Mouse (Mus musculus) myocyte (in vitro differentiated cells): ENCODE measurements around the gene Opa3. TPM values are rescaled to one million over a fixed set of nuclear protein-coding genes. Genes with fewer than 3 reads are reported as not detected.

Source experiments
- H3K27me3 ChIP-seq: one replicate; pipeline ENCODE4 v1.6.1; 2011; ENCODE audit not compliant: control insufficient read depth, insufficient read depth, insufficient read length
- H3K36me3 ChIP-seq: one replicate; pipeline ENCODE4 v1.6.1; 2011; ENCODE audit not compliant: control insufficient read depth, insufficient read depth
- H3K4me2 ChIP-seq: one replicate; pipeline ENCODE4 v1.6.1; 2011; ENCODE audit warnings: low read depth, control low read depth
- H3K4me3 ChIP-seq: one replicate; pipeline ENCODE4 v1.5.1; 2011; ENCODE audit warnings: mild to moderate bottlenecking, control low read depth, moderate library complexity
- H3K79me2 ChIP-seq: one replicate; pipeline ENCODE4 v1.6.1; 2011; ENCODE audit not compliant: control insufficient read depth, insufficient read depth
- H3ac ChIP-seq: one replicate; pipeline ENCODE4 v1.6.1; 2011; ENCODE audit not compliant: control insufficient read depth, insufficient read length
- CEBPB ChIP-seq: IDR thresholded peaks from 2 replicates; pipeline ENCODE4 v1.6.1; 2011; ENCODE audit warnings: mild to moderate bottlenecking, moderate library complexity; ENCODE audit not compliant: poor library complexity, insufficient read depth, severe bottlenecking
- E2F4 ChIP-seq: IDR thresholded peaks from one replicate; pipeline ENCODE4 v1.6.1; 2011; ENCODE audit warnings: mild to moderate bottlenecking, control low read depth, moderate library complexity; ENCODE audit not compliant: insufficient read depth
- MAX ChIP-seq: IDR thresholded peaks from one replicate; pipeline ENCODE4 v1.6.1; 2011; ENCODE audit warnings: low read depth, mild to moderate bottlenecking, control low read depth
- MYOD1 ChIP-seq, 3 experiments: IDR thresholded peaks; one replicate each; pipeline ENCODE4 v1.6.1; 2011; ENCODE audit warnings: control low read depth in 2 of 3, low read depth in 2 of 3, mild to moderate bottlenecking in 2 of 3, moderate library complexity in 1 of 3; ENCODE audit not compliant: insufficient read length in 2 of 3, control insufficient read depth in 1 of 3
- MYOG ChIP-seq, 3 experiments: IDR thresholded peaks; one replicate each; pipeline ENCODE4 v1.6.1; 2011; ENCODE audit warnings: control low read depth in 2 of 3, low read depth in 2 of 3, mild to moderate bottlenecking in 2 of 3; ENCODE audit not compliant: insufficient read length in 2 of 3, control insufficient read depth in 1 of 3, insufficient read depth in 1 of 3
- POLR2A ChIP-seq: IDR thresholded peaks from one replicate; pipeline ENCODE4 v1.6.1; 2011; ENCODE audit warnings: low read depth, mild to moderate bottlenecking, control low read depth, moderate library complexity; ENCODE audit not compliant: insufficient read length
- POLR2AphosphoS2 ChIP-seq: IDR thresholded peaks from one replicate; pipeline ENCODE4 v1.6.1; 2011; ENCODE audit warnings: low read depth, control low read depth; ENCODE audit not compliant: insufficient read length
- REST ChIP-seq: IDR thresholded peaks from one replicate; pipeline ENCODE4 v1.6.1; 2011; ENCODE audit warnings: mild to moderate bottlenecking, control low read depth, moderate library complexity; ENCODE audit not compliant: insufficient read depth, insufficient read length
- SRF ChIP-seq: IDR thresholded peaks from one replicate; pipeline ENCODE4 v1.6.1; 2011; ENCODE audit warnings: low read depth; ENCODE audit not compliant: control insufficient read depth, insufficient read length
- TCF12 ChIP-seq: IDR thresholded peaks from one replicate; pipeline ENCODE4 v1.6.1; 2011; ENCODE audit warnings: mild to moderate bottlenecking, control low read depth; ENCODE audit not compliant: poor library complexity, insufficient read depth, severe bottlenecking
- TCF3 ChIP-seq: IDR thresholded peaks from one replicate; pipeline ENCODE4 v1.6.1; 2011; ENCODE audit warnings: low read depth, control low read depth; ENCODE audit not compliant: insufficient read length
- USF1 ChIP-seq: IDR thresholded peaks from one replicate; pipeline ENCODE4 v1.6.1; 2011; ENCODE audit warnings: low read depth, mild to moderate bottlenecking, control low read depth, moderate library complexity
- polyA plus RNA-seq: library from polyadenylated mRNA; unstranded; fragments of >200 nt; fragmentation: generic; extraction: Trizol; gene quantifications from one replicate; pipeline ENCODE4 v1.2.1, GENCODE M21; 2012; ENCODE audit warnings: missing spikeins

Opa3 gene
- polyA plus RNA-seq, 1 experiment, result 29.8 TPM

DNA sequence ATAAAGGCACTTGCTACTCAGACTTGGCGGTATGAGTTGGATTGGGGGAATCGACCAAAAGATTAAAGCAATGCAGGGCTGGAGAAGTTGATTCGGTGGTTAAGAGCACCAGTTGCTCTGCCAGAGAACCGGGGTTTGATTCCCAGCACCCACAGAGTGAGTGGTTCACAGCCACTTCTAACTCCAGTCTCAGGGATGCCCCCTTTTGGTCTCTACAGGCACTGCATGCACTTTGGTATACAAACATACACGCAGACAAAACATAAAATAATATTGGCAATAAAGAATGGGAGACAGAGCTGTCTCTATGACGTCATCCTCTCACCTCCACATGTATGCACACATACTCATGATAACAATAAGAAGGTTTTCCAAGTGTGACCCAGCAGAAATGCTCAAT lies 68.9 kb downstream of the Opa3 start:
- Histone ChIP-seq H3K79me2 (no peaks in the 10 kb centered on the region), H3K4me3 (no peak overlapping the region), H3K27me3 (no peaks in the 10 kb centered on the region), H3K4me2 (no peak overlapping the region), H3ac (no peak overlapping the region), H3K36me3 (peaks cover 4% of the 10 kb centered on the region)
- no peak for TF ChIP-seq POLR2A
- TF ChIP-seq USF1, result no peak
- no peak for TF ChIP-seq MYOG (IDR thresholded peaks at IDR 0.05; ENCODE audit: control insufficient read depth in 1 of 3, insufficient read depth in 1 of 3, insufficient read length in 2 of 3, low read depth in 2 of 3)

DNA sequence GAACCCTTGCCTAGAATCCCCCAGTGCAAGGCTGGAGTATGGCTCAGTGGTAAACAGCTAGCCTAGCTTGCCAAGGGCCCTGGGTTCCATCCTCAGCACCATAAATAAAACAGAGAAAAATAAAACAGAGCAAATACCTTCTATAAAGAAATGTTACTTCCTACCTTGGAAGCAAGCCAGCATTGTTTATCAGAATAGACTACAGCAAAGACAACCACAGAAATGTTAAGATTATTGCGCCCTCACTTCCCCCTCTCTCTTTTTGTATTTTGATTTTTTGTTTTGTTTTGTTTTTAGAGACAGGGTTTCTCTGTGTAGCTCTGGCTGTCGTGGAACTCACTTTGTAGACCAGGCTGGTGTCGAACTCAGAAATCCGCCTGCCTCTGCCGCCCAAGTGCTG lies 69.7 kb downstream of the Opa3 start:
- H3K4me3 ChIP-seq, result no peak overlapping the region
- H3K36me3 ChIP-seq, result peaks cover 4% of the 10 kb centered on the region
- no peak overlapping the region for H3ac ChIP-seq
- H3K4me2 ChIP-seq, result no peak overlapping the region
- H3K79me2 ChIP-seq, result no peaks in the 10 kb centered on the region
- no peaks in the 10 kb centered on the region for H3K27me3 ChIP-seq
- TF ChIP-seq MAX, result no peak
- TF ChIP-seq CEBPB, result no peak
- TF ChIP-seq POLR2AphosphoS2, result no peak
- no peak for TF ChIP-seq SRF
- TF ChIP-seq REST, result no peak
- no peak for TF ChIP-seq TCF12
- TF ChIP-seq POLR2A, result no peak
- no peak for TF ChIP-seq TCF3
- TF ChIP-seq E2F4, result no peak
- no peak for TF ChIP-seq USF1
- no peak for TF ChIP-seq MYOG (IDR thresholded peaks at IDR 0.05; ENCODE audit: control insufficient read depth in 1 of 3, insufficient read depth in 1 of 3, insufficient read length in 2 of 3, low read depth in 2 of 3)
- no peak for TF ChIP-seq MYOD1 (IDR thresholded peaks at IDR 0.05; ENCODE audit: control insufficient read depth in 1 of 3, insufficient read length in 2 of 3, low read depth in 2 of 3)

DNA sequence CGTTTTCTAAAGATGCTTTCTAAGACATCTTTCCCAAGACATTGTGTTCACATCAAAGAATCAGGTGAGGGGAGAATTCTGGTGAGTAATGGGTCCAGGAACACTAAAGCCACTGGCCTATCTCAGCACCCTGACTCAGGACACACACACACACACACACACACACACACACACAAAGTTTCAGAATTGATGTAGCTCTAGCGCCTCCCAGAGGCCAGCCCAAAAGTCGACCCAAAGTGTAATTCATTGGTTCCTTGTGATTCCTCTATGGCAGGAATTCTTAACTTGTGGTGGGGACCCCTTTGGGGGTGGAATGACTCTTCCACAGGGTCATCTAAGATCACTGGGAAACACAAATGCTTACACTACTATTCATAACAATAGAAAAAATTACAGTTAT lies 71.1 kb downstream of the Opa3 start:
- TF ChIP-seq E2F4 (no peak), USF1 (no peak)

DNA sequence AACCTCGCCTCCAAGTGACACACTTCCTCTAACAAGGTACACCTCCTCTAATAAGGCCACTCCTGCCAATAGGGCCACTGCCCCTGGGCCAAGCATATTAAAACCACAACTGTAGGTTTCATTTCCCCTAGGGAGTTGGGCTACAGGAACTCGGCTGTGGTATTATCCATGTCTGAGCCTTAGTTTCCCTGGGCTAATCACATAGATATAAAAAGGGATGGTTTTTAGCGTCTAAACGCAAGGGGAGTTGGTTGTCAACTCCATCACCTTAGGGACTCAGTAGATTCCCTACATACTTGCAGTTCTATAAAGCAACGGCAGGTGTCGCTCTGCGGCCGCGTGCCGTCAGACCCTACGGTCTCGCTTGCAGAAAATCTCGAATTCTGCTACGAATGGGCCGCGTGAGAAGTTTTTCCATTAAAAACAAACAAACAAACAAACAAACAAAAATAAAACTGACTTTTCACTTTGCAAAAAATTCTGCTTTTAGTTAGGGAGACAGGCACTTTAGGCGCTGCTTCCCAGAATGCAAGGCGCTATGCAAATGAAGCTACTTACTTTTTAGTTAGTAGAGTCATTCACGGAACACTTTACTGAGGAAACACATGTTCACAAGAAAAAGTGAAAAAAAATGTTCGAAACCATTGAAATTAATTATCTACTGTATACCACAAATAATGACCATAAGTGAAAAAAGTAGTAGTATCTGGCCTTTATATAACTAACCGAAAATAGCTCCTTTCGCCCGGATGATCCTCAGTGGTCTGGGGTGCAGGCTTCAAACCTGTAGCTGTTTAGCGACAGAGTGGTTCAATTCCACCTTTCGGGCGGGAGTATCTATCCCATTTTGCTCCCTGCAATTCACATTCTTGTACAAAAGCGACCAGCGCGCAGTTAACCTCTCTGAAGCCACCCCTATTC lies 72.6 kb downstream of the Opa3 start:
- TF ChIP-seq SRF, result no peak
- peak overlapping the region; percentile 76 for H3K4me2 ChIP-seq
- peak overlapping the region; percentile 25 for H3K4me3 ChIP-seq
- no peaks in the 10 kb centered on the region for H3K79me2 ChIP-seq
- no peak overlapping the region for H3ac ChIP-seq
- H3K27me3 ChIP-seq, result no peaks in the 10 kb centered on the region
- no peaks in the 10 kb centered on the region for H3K36me3 ChIP-seq

More for the DNA sequence above, 71.1 kb downstream of the Opa3 start:
- no peaks in the 10 kb centered on the region for H3K36me3 ChIP-seq
- no peak overlapping the region for H3ac ChIP-seq
- H3K27me3 ChIP-seq, result no peaks in the 10 kb centered on the region
- no peaks in the 10 kb centered on the region for H3K79me2 ChIP-seq
- no peak overlapping the region for H3K4me2 ChIP-seq
- H3K4me3 ChIP-seq, result no peak overlapping the region

DNA sequence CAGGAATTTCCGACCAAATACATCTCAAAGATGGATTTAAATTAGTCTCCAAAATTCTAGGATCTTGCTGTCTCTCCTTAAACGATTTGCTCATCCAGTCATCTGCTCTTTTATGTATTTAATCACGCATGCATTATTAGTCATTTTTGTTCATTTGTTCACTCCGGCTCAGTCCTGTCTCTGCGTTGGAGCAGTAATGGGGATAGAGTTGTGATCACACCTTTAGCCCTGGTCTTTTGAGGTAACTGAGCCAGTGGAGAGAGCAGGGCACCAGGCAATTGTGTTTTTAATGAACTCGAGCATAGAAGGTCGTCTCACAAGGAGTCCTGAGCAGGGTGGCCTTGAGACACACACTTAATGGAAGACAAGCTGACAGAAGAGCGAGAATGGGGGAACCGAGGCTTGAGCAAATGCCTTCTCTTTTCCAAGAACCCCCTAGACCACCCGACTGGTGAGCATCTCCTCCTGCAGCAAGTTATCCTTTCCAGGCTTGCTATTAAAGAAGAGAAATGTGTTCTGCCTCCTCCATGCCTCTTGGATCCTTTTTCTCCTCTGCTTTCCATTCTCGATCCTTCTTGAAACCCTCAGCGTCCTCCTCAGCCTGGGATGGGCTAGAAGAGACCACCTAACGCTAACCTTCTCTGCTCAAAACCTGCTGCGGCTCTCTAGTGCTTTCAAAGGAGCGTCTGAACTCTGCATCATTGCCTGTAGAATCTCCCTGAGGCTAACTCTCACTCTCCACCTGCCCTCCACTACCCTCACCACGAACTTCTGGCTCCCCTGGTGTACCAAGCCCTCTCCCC lies 73.5 kb downstream of the Opa3 start:
- peak overlapping the region; percentile 25 for H3K4me3 ChIP-seq
- no peaks in the 10 kb centered on the region for H3K27me3 ChIP-seq

More for the DNA sequence above, 73.5 kb downstream of the Opa3 start:
- no peak for TF ChIP-seq SRF
- TF ChIP-seq REST, result no peak
- no peak for TF ChIP-seq POLR2A
- no peak for TF ChIP-seq POLR2AphosphoS2
- no peak for TF ChIP-seq MYOG (IDR thresholded peaks at IDR 0.05; ENCODE audit: control insufficient read depth in 1 of 3, insufficient read depth in 1 of 3, insufficient read length in 2 of 3, low read depth in 2 of 3)
- TF ChIP-seq CEBPB, result no peak
- Histone ChIP-seq H3K36me3 (no peaks in the 10 kb centered on the region), H3K79me2 (no peaks in the 10 kb centered on the region), H3ac (no peak overlapping the region), H3K4me2 (peak overlapping the region; percentile 41)
